Mouse (Mus musculus) cerebellum, adult 2 months (tissue): ENCODE results near the gene Neurl1b. TPM values are rescaled to one million over a fixed set of nuclear protein-coding genes. Genes with fewer than 3 reads are reported as not detected.

Source experiments
- DNase-seq, 2 experiments: peaks; one replicate each; pipeline ENCODE4 v3.0.0; 2021
- H3K27ac ChIP-seq: fragments of 200-500 bp; 2 replicates; pipeline ENCODE4 v1.5.1; 2012; ENCODE audit warnings: low read length, control low read depth, inconsistent platforms; ENCODE audit not compliant: insufficient read depth
- H3K27me3 ChIP-seq: fragments of 200-500 bp; 2 replicates; pipeline ENCODE4 v1.6.1; 2012; ENCODE audit warnings: inconsistent platforms, mild to moderate bottlenecking, low read length, moderate library complexity; ENCODE audit not compliant: control insufficient read depth, insufficient read depth
- H3K4me1 ChIP-seq: fragments of 200-500 bp; 2 replicates; pipeline ENCODE4 v1.6.1; 2011; ENCODE audit warnings: low read length; ENCODE audit not compliant: control insufficient read depth, insufficient read depth
- H3K4me3 ChIP-seq: fragments of 200-500 bp; replicated peaks from 2 replicates; pipeline ENCODE3; 2011; ENCODE audit warnings: mild to moderate bottlenecking, low read depth, low read length, control low read depth; ENCODE audit not compliant: insufficient read depth
- CTCF ChIP-seq: fragments of 200-500 bp; IDR thresholded peaks from 2 replicates; pipeline ENCODE4 v1.5.1; 2011; ENCODE audit warnings: low read depth, mild to moderate bottlenecking, control low read depth, low read length, moderate library complexity, borderline replicate concordance; ENCODE audit not compliant: insufficient read depth
- POLR2A ChIP-seq: fragments of 200-500 bp; IDR thresholded peaks from 2 replicates; pipeline ENCODE4 v1.6.1; 2011; ENCODE audit warnings: low read length, control low read depth, borderline replicate concordance; ENCODE audit not compliant: insufficient read depth
- WGBS: fragments of 180-500 bp; shearing (Covaris S2); methylation state at CpG from one replicate; pipeline ENCODE4 v1.1.7; 2018; 5-methylcytosine and 5-hydroxymethylcytosine counted together
- polyA plus RNA-seq: library from polyadenylated mRNA; depleted of rRNA; stranded (reverse); fragments of >200 nt; gene quantifications from 2 replicates; pipeline ENCODE4 v1.2.3, GENCODE M21; 2012

Gene Neurl1b
- polyA plus RNA-seq, 1 experiment = 1.1 TPM

DNA sequence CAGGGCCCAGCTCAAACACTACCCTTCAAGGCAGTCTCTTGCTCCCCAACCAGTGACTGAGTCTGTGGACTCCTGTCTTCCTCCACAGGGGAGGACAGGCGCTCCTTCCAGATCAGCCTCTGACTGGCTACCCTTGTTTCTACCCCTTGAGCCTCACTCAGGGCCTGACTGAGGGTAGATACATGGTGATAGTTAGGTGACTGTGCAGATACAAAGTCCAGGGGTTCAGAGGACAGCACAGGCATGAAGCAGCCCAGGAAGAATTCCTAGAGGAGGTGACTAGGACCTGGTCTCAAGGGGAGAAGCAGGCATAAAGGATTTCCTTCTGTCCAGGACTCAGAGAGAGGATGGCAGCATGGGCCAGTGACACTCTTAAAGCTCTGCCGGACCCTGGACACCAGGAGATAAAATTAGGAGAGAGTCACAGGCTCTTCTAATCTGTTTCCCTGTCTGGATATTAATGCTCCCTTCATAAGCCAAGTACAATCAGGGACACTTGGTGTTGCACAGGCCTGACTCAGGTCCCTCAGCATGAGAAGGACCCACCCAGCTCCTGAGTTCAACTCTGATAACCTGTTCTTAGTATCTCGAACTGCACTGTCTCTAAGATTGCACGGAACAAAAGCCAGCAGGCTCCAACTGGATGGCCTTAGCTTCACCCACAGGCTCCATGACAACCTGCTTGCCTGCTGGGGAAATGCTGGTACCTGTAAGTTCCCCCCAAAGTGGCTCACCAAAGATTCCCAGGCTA is 37.5 kb upstream of the Neurl1b start:
- Histone ChIP-seq H3K4me1 (no peaks in the 10 kb centered on the region; the same call in none of the 2 replicates), H3K4me3 (no peak overlapping the region), H3K27me3 (no peaks in the 10 kb centered on the region), H3K27ac (no peak overlapping the region)
- DNase-seq = no peak
- WGBS = 93% methylated on average over 4 of the region's 4 CpGs
- no peak for TF ChIP-seq POLR2A
- no peak for TF ChIP-seq CTCF

DNA sequence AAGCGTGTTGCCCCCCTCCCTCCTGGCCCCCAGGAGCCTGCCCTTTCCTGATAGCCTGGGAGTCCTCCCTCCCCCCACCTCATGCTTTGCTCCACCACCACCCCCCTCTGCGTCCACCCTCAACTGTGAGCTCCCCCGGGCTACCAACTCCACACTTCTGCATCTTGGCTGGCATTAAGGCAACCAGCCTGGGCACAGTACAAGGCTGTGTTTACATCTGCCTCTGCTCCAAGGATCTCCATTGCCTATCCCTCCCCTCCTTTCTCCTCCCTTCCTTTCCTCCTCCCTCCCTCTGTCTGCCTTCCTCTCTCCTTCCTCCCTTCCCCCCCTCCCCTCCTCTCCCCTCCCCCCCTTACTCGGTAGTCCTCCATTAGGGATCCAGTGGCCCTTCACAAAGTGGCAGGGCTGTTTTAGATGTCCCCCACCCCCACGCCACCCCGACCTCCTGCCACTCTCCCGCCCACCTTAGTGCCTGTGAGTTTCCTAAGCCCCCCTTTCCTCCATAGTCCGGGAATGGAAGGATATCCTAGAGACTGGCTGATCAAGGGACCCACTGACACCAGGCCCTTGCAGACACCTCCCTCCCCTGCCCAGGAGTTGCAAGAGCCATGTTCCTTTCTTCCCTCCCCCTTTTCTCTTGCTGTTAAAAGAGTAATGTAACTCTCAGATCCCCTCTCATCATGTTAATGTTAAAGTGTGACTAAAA is 34.2 kb upstream of the Neurl1b start:
- H3K4me3 ChIP-seq = no peak overlapping the region
- no peaks in the 10 kb centered on the region for H3K27me3 ChIP-seq
- DNase-seq = no peak
- no peak for TF ChIP-seq CTCF
- TF ChIP-seq POLR2A = no peak
- no peaks in the 10 kb centered on the region for H3K4me1 ChIP-seq
- 52% methylated on average over 7 of the region's 8 CpGs for WGBS
- H3K27ac ChIP-seq = no peak overlapping the region

DNA sequence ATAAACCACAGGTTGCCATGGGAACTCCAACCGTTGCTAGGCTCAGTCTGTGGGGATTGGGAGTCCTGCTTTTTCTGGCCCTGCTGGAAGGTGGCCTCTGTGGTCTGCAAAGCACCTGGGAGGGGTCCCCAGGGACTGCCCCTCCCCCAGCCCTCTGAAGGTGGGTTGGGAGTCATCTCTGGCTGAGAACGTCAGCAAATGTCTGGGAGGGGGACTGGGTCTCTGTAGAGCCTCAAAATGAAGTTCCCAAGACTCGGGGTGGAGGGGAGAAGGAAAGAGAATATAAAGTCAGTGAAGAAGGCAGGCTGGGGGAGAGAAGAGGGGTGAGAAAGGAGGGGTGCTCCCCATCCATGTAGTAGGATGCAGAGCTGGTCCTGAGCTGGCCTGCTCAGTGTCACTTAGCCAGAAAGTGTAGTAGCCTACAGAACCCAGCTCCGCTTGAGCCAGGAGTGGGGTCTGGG is 33.6 kb upstream of the Neurl1b start:
- no peaks in the 10 kb centered on the region for H3K4me1 ChIP-seq
- H3K27ac ChIP-seq = no peak overlapping the region
- no peak overlapping the region for H3K4me3 ChIP-seq
- no peaks in the 10 kb centered on the region for H3K27me3 ChIP-seq
- DNase-seq = no peak
- 53% methylated on average over 4 of the region's 4 CpGs for WGBS
- TF ChIP-seq CTCF (no peak), POLR2A (no peak)

DNA sequence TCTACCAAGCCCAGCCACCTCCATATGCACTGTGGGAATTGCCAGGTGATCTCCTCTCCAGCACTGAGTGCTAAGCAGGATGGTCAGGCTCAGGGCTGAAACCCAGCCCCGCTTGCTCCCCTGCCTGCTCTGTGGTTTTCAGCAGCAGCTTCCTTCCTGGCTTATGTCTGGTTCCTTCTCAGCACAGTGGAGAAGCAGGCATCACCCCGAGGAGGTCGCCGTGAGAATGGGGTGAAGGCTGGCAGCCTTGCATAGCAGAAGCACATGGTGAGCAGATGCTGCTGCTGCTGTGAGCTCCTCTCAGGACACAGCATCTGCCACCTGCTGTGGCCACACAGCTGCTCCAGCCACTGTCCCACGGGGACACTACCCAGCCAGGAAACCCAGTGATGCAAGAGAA is 33.0 kb upstream of the Neurl1b start:
- Histone ChIP-seq H3K4me3 (no peak overlapping the region), H3K27me3 (no peaks in the 10 kb centered on the region), H3K27ac (no peak overlapping the region), H3K4me1 (no peaks in the 10 kb centered on the region)
- WGBS = 36% methylated on average over 5 of the region's 5 CpGs
- DNase-seq = no peak
- TF ChIP-seq CTCF (no peak), POLR2A (no peak)

DNA sequence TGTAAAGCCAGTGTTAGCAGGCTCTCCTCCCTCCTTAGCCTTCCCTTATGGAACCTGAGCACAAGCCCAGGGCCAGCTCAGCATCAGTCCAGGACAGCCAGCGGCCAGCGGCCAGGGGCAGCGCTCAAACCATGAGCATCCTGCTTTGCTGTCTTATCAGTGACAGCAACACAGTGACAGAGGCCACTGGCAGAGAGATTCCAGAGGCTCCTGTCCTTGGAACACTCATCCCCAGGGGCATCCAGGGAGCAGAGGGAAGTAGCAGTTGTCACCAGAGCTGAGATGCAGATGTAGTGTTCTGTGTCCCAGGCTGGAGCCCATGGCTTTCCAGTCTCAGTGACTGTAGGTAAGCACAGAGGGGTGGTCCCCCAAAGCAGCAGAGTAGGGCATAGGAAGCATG is 32.5 kb upstream of the Neurl1b start:
- 87% methylated on average over 3 of the region's 3 CpGs for WGBS
- H3K4me1 ChIP-seq = no peaks in the 10 kb centered on the region
- no peak for DNase-seq
- TF ChIP-seq CTCF (no peak), POLR2A (no peak)
- H3K27me3 ChIP-seq = no peaks in the 10 kb centered on the region
- no peak overlapping the region for H3K4me3 ChIP-seq
- no peak overlapping the region for H3K27ac ChIP-seq

DNA sequence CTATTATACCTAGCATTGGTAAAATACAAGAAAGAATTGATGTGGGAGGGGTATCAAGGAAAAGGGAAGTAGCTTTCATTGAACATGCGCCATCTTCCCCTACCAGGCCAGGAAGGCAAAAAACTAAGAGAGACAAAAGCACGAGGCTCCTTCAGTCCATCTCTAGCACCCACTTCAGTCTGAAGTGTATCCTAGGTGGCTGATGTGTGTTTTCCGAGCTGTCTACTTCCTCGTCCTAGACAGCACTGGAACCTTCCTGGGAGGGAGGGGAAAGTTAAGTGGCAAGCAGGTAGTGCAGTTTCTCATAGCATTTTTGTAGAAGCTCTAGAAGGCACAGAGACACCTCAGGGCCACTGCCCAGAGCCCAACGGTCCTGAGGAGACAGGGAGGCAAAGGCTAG is 31.9 kb upstream of the Neurl1b start:
- WGBS = 89% methylated on average over 5 of the region's 5 CpGs
- no peaks in the 10 kb centered on the region for H3K27me3 ChIP-seq
- no peak overlapping the region for H3K4me3 ChIP-seq
- H3K4me1 ChIP-seq = no peaks in the 10 kb centered on the region
- DNase-seq = no peak
- TF ChIP-seq POLR2A (no peak), CTCF (no peak)
- no peak overlapping the region for H3K27ac ChIP-seq

DNA sequence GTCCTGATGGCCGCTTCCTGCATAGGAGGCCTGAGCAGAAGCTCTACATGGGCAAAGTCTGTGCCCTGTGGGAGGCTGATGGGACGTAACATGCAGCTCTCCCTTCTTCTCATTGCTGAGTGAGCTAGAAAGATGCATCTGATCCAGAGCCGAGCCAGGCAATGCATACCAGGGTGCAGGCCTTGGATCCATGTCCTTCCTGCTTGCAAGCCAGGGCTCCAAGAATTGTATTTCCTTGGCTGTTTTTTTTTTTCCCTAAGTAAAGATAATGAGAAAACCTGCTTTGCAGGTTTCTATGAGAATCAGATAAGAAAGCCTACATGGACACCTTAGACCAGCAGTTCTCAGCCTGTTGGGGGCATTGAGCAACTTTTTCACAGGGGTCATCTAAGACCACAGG is 30.5 kb upstream of the Neurl1b start:
- WGBS = 97% methylated on average over 3 of the region's 3 CpGs
- TF ChIP-seq CTCF = no peak
- no peak for TF ChIP-seq POLR2A
- DNase-seq = no peak

More for the DNA sequence above, 30.5 kb upstream of the Neurl1b start:
- Histone ChIP-seq H3K27me3 (no peaks in the 10 kb centered on the region), H3K27ac (no peak overlapping the region), H3K4me1 (no peaks in the 10 kb centered on the region), H3K4me3 (no peak overlapping the region)
